Mouse (Mus musculus) ES-Bruce4 (cell line): ENCODE data around the gene Sertad1. TPM values are rescaled to one million over a fixed set of nuclear protein-coding genes. Genes with fewer than 3 reads are reported as not detected.
A peak's percentile ranks its signal among the peaks of the same experiment; 100 is the strongest.

Experiments
- H3K27ac ChIP-seq: 2 replicates; pipeline ENCODE4 v1.5.1; 2012; ENCODE audit warnings: low read length, inconsistent platforms; ENCODE audit not compliant: insufficient read depth
- H3K27me3 ChIP-seq: 2 replicates; pipeline ENCODE4 v1.6.1; 2012; ENCODE audit warnings: mild to moderate bottlenecking, low read length, inconsistent platforms; ENCODE audit not compliant: control insufficient read depth, poor library complexity, insufficient read depth, severe bottlenecking
- H3K36me3 ChIP-seq: 2 replicates; pipeline ENCODE4 v1.6.1; 2012; ENCODE audit warnings: inconsistent platforms, mild to moderate bottlenecking, low read length, moderate library complexity; ENCODE audit not compliant: control insufficient read depth, poor library complexity, insufficient read depth, severe bottlenecking
- H3K4me1 ChIP-seq: one replicate; pipeline ENCODE4 v1.8.1; 2011; ENCODE audit warnings: low read length; ENCODE audit not compliant: control insufficient read depth, insufficient read depth
- H3K4me3 ChIP-seq: 2 replicates; pipeline ENCODE4 v1.5.1; 2011; ENCODE audit warnings: low read depth, mild to moderate bottlenecking, low read length
- H3K9ac ChIP-seq: 2 replicates; pipeline ENCODE4 v1.6.1; 2012; ENCODE audit warnings: low read depth, mild to moderate bottlenecking, inconsistent platforms; ENCODE audit not compliant: poor library complexity, severe bottlenecking
- H3K9me3 ChIP-seq: replicated peaks from 2 replicates; pipeline ENCODE4 v1.6.1; 2012; ENCODE audit warnings: mild to moderate bottlenecking, low read length, inconsistent platforms; ENCODE audit not compliant: control insufficient read depth, poor library complexity, insufficient read depth, severe bottlenecking
- CTCF ChIP-seq: IDR thresholded peaks from one replicate; pipeline ENCODE4 v1.8.1; 2011; ENCODE audit warnings: low read depth, low read length
- EP300 ChIP-seq: IDR thresholded peaks from 2 replicates; pipeline ENCODE4 v1.6.1; 2011; ENCODE audit warnings: low read depth, low read length; ENCODE audit not compliant: insufficient read depth
- POLR2A ChIP-seq: IDR thresholded peaks from one replicate; pipeline ENCODE4 v1.8.1; 2011; ENCODE audit warnings: low read length; ENCODE audit not compliant: insufficient read depth
- polyA plus RNA-seq: library from polyadenylated mRNA; stranded (reverse); fragments of >200 nt; gene quantifications from 2 replicates; pipeline ENCODE4 v1.2.4, GENCODE M21; 2011; ENCODE audit warnings: low read depth; ENCODE audit not compliant: missing spikeins, insufficient read depth, insufficient read length

The Sertad1 gene
- 8.0 and 8.9 TPM in 2 replicates for polyA plus RNA-seq

DNA sequence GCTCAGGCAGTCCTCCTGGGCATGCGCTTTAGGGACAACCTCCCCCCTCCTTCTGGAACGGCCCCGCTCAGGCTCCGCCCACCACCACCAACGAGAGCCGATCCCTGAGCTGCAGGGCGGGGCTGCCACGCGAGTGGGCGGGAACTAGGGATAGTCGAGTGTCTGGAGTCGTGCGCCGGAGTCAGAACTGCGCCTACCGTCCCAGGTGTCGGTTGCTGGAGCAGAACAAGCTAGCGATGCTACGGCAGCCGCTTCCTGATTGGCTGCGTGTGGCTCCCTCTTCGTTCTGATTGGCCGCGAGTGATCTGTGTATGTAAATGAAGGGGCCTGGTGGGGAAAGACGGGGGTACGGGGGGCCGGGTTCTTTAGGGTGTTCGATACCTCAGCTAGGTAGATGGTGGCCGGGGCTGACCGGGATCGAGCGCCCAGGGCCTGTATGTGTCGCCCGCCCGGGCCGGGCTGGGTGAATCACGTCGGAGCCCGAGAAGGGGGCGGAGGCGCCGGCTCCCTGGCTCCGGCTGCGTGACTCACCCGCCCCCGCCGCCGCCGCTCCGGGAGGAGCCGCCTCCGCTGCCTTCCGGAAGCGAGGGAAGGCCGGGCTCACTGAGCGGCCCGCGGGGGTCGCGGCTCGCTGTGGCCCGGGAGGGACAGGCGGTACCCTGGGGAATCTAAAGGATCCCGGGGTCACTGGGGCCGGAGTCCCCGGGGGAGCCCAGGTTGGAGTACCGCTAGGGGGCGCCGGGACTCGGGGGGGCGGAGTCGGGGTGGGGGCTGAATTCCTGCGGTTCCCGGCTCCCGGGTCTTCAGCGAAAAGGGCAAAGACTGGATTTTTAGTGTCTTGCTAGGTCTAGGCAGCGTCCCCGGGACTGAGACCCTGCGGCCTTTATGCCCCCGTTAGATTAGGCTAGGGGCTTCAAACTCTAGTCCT lies at the start of gene Sertad1:
TSS of gene Sertad1 (plus strand) at position 141 of the 928 bp plus-strand sequence.
- H3K9ac ChIP-seq = peak within 1 kb of the TSS; percentile 97
- H3K36me3 ChIP-seq = peaks cover 2% of the 10 kb centered on the region; the same call in 1 of the 2 replicates
- H3K27me3 ChIP-seq = no peaks in the 10 kb centered on the region
- H3K9me3 ChIP-seq = no peaks in the 10 kb centered on the region
- peak within 1 kb of the TSS; percentile 85 for H3K27ac ChIP-seq
- TF ChIP-seq CTCF (no peak), POLR2A (peak; percentile 100), EP300 (0 out of 2 replicates have a peak, but pooled peaks have one; percentile 22)
- H3K4me3 ChIP-seq = peak within 1 kb of the TSS; percentile 61
- peaks cover 12% of the 10 kb centered on the region for H3K4me1 ChIP-seq

- no peak overlapping the region for H3K4me3 ChIP-seq
- TF ChIP-seq CTCF (peak; percentile 83), POLR2A (no peak)
- H3K36me3 ChIP-seq = no peaks in the 10 kb centered on the region
- H3K9me3 ChIP-seq = no peaks in the 10 kb centered on the region
- H3K27me3 ChIP-seq = no peaks in the 10 kb centered on the region
- H3K27ac ChIP-seq = no peak overlapping the region
- H3K9ac ChIP-seq = no peak overlapping the region
- no peaks in the 10 kb centered on the region for H3K4me1 ChIP-seq
These were observed 49.2 kb upstream of the Sertad1 start for GRCm38 (mm10) chr7:27437544-27437943.

- Histone ChIP-seq H3K9me3 (no peaks in the 10 kb centered on the region), H3K9ac (no peak overlapping the region), H3K27ac (no peak overlapping the region), H3K4me1 (no peaks in the 10 kb centered on the region), H3K4me3 (no peak overlapping the region), H3K36me3 (no peaks in the 10 kb centered on the region), H3K27me3 (no peaks in the 10 kb centered on the region)
- peak; percentile 19 for TF ChIP-seq CTCF
- no peak for TF ChIP-seq EP300
These were observed 46.7 kb upstream of the Sertad1 start for GRCm38 (mm10) chr7:27440014-27440413.

DNA sequence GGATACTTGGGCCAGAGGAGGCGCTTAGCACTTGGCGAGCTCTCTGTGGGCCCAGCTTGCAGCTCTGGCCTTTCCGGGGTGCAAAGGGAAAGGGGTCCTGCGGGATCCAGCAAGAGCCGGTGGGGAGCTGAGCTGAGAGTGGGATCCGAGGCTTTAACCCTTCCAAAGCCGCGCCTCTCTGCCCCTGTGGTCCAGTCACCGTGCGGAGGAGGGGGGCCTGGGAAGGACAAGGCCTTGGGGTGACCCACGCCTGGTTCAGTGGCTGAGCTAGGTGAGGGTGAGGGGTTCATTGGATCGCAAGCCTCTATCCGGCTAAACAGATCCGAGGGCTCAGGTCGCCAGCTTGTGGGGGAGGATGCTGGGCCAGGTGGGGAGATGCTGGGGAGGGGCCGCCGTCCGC lies 40.7 kb upstream of the Sertad1 start:
- no peak overlapping the region for H3K27ac ChIP-seq
- no peaks in the 10 kb centered on the region for H3K4me1 ChIP-seq
- H3K9me3 ChIP-seq = no peaks in the 10 kb centered on the region
- TF ChIP-seq POLR2A = no peak
- no peak for TF ChIP-seq CTCF
- TF ChIP-seq EP300 = no peak
- H3K9ac ChIP-seq = peak overlapping the region; percentile 73
- no peaks in the 10 kb centered on the region for H3K36me3 ChIP-seq
- H3K4me3 ChIP-seq = peak overlapping the region; percentile 82
- H3K27me3 ChIP-seq = no peaks in the 10 kb centered on the region; the same call in 1 of the 2 replicates

GRCm38 (mm10) chr7:27446521-27447418 lies 39.9 kb upstream of the Sertad1 start:
- H3K27ac ChIP-seq = no peak overlapping the region
- H3K9me3 ChIP-seq = no peaks in the 10 kb centered on the region
- H3K9ac ChIP-seq = peak overlapping the region; percentile 73
- H3K36me3 ChIP-seq = no peaks in the 10 kb centered on the region
- H3K4me1 ChIP-seq = no peaks in the 10 kb centered on the region
- TF ChIP-seq EP300 (no peak), CTCF (no peak), POLR2A (no peak)
- H3K27me3 ChIP-seq = no peaks in the 10 kb centered on the region; the same call in 1 of the 2 replicates
- peak overlapping the region; percentile 82 for H3K4me3 ChIP-seq
